Mouse (Mus musculus) intestine, embryonic 15.5 days (tissue): ENCODE results near the gene Fam120a. TPM values are rescaled to one million over a fixed set of nuclear protein-coding genes. Genes with fewer than 3 reads are reported as not detected.

Source experiments
- ATAC-seq: fragments of 200-750 bp; cut with Nextera tagmentation; 2 replicates; pipeline ENCODE4 v1.8.0; 2017; ENCODE audit warnings: moderate TSS enrichment, moderate library complexity
- H3K27ac ChIP-seq: fragments of 300-500 bp; sonication (generic); 2 replicates; pipeline ENCODE4 v1.5.1; 2015; ENCODE audit warnings: mild to moderate bottlenecking, inconsistent platforms
- H3K27me3 ChIP-seq: fragments of 300-500 bp; sonication (generic); replicated peaks from 2 replicates; pipeline ENCODE4 v1.6.1; 2015; ENCODE audit warnings: inconsistent platforms
- H3K36me3 ChIP-seq: fragments of 300-500 bp; sonication (generic); 2 replicates; pipeline ENCODE4 v1.6.1; 2015; ENCODE audit warnings: inconsistent platforms
- H3K4me1 ChIP-seq: fragments of 300-500 bp; sonication (generic); replicated peaks from 2 replicates; pipeline ENCODE4 v1.6.1; 2015; ENCODE audit warnings: inconsistent platforms
- H3K4me2 ChIP-seq: fragments of 300-500 bp; sonication (generic); replicated peaks from 2 replicates; pipeline ENCODE4 v1.6.1; 2015; ENCODE audit warnings: mild to moderate bottlenecking, inconsistent platforms
- H3K4me3 ChIP-seq: fragments of 300-500 bp; sonication (generic); replicated peaks from 2 replicates; pipeline ENCODE4 v1.5.1; 2015; ENCODE audit warnings: inconsistent platforms
- H3K9ac ChIP-seq: fragments of 300-500 bp; sonication (generic); 2 replicates; pipeline ENCODE4 v1.6.1; 2015; ENCODE audit warnings: inconsistent platforms
- H3K9me3 ChIP-seq: fragments of 300-500 bp; sonication (generic); 2 replicates; pipeline ENCODE4 v1.6.1; 2016; ENCODE audit warnings: inconsistent platforms
- WGBS: fragments of 180-500 bp; shearing (Covaris S2); methylation state at CpG from one replicate; pipeline ENCODE4 v1.1.7; 2015; 5-methylcytosine and 5-hydroxymethylcytosine counted together
- polyA plus RNA-seq: library from polyadenylated mRNA; unstranded; fragments of >200 nt; fragmentation: Nextera tagmentation; extraction: Ambion mirVana; gene quantifications from 2 replicates; pipeline ENCODE4 v1.2.1, GENCODE M21; 2015

Fam120a gene
- polyA plus RNA-seq, 1 experiment from 2014 or later = 30.7 TPM

DNA sequence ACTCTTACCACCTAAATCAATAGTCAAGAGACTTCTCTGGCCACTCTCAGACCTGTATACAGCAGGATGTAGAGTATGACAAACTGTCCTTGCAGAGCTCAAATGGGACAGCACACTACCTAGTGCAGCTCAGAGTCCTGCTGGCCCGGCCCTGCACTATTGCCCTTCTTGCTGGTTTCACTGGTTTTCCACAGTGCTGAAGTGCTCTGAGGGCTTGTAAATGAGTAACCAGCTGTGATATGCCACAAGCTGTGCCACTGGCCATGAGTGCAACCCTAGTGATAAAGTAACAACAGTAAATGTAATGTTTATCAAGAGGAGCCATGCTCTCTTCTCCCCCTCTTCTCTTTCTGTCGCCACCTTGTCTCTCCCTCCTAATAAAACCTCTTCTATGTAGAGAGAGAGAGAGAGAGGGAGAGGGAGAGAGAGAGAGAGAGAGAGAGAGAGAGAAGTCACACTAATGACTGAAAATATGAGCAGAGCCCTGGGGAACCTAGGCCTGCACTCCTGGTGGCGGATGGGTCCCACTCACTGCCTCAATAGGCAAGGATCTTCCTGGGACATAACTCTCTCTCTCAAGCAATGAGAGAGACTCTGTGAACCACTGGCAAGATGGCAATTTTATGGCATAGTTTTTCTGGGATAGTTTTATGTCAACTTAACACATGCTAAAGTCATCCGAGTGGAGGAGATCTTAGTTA is 77.4 kb downstream of the Fam120a start:
- 72% methylated on average over 3 of the region's 4 CpGs for WGBS
- H3K27me3 ChIP-seq = no peaks in the 10 kb centered on the region
- no peaks in the 10 kb centered on the region for H3K9me3 ChIP-seq
- H3K4me1 ChIP-seq = 0 out of 2 replicates have a peak, but pooled peaks cover 3% of the 10 kb centered on the region
- no peak overlapping the region for H3K9ac ChIP-seq
- H3K4me3 ChIP-seq = no peak overlapping the region
- peak overlapping the region; percentile 37 for H3K27ac ChIP-seq
- peak; percentile 96 for ATAC-seq
- peaks cover 35% of the 10 kb centered on the region for H3K36me3 ChIP-seq
- no peak overlapping the region for H3K4me2 ChIP-seq

DNA sequence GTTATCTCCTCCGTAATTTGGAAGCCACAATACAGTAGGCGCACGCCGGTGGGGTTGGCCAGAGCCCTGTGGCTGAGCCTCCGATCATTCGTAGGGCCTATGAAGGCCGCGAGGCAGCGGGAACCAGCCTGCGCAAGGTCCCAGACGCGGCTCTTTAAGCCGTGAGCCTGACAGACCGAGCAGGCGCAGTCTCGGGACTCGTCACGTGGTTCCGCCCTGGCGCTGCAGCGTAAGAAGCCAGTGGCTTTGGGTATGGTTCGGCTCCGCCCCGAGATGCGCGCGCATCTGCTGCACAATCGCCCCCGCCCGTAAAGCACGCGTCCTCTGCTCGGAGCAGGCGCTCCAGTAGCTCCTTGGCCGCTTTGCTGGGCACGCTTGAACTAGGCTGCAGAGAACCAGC is 89.3 kb downstream of the Fam120a start:
- peak overlapping the region; percentile 29 for H3K4me3 ChIP-seq
- H3K4me2 ChIP-seq = peak overlapping the region; percentile 64
- H3K9ac ChIP-seq = peak overlapping the region; percentile 52
- WGBS = under 1% methylated on average over 36 of the region's 36 CpGs
- H3K36me3 ChIP-seq = peaks cover 13% of the 10 kb centered on the region
- peak overlapping the region; percentile 71 for H3K27ac ChIP-seq
- 0 out of 2 replicates have a peak, but pooled peaks cover 6% of the 10 kb centered on the region for H3K4me1 ChIP-seq
- H3K9me3 ChIP-seq = no peaks in the 10 kb centered on the region
- H3K27me3 ChIP-seq = no peaks in the 10 kb centered on the region
- ATAC-seq = peak; percentile 100

DNA sequence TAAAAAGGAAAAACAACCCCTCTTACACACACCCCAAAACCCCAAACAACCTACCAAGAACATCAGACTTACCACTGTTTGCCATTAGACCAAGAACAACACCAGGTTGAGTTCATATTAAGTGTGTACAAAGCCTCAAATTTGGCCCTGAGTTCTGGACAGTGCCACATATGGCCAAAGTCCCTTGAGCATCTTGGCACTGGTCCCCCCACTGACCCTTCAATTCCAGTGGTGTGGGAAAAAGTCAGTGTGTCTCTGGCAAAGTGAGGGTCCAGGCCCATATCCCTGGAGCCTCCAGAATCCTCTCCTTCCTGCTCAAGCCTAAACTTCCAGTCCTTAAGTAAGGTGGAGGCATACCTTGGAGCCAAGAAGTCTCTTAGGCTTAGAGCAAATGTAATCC is 90.0 kb downstream of the Fam120a start:
- H3K9ac ChIP-seq = peak overlapping the region; percentile 52
- H3K9me3 ChIP-seq = no peaks in the 10 kb centered on the region
- H3K4me3 ChIP-seq = no peak overlapping the region; the same call in 1 of the 2 replicates
- no peak overlapping the region for H3K27ac ChIP-seq
- peaks cover 13% of the 10 kb centered on the region for H3K36me3 ChIP-seq
- H3K27me3 ChIP-seq = no peaks in the 10 kb centered on the region
- 0 out of 2 replicates have a peak, but pooled peaks cover 6% of the 10 kb centered on the region for H3K4me1 ChIP-seq
- no peak for ATAC-seq
- H3K4me2 ChIP-seq = peak overlapping the region; percentile 64

DNA sequence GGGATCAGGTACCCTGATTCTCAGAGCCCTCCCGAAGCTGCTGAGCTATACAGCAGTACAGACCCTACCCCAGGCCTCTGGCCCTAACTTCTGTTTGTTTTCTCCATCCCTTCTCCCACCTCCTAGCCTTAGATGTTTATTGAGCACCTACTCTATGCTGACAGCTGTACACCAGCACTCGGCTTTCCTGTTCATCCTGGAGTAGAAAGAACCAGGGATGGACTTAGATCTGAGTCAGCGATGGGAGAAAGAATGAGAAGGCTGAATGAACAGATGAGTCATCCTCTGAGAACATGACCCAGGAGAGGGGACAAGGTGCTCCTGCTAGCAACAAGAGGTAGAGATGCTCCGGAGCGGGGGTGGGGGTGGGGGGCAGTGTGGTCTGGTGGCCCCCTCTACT is 95.1 kb downstream of the Fam120a start:
- no peak for ATAC-seq
- Histone ChIP-seq H3K36me3 (no peaks in the 10 kb centered on the region), H3K4me3 (no peak overlapping the region), H3K27ac (no peak overlapping the region), H3K27me3 (no peaks in the 10 kb centered on the region), H3K9ac (no peak overlapping the region), H3K9me3 (no peaks in the 10 kb centered on the region), H3K4me2 (no peak overlapping the region), H3K4me1 (peaks cover 27% of the 10 kb centered on the region)
- WGBS = 71% methylated on average over 5 of the region's 5 CpGs

DNA sequence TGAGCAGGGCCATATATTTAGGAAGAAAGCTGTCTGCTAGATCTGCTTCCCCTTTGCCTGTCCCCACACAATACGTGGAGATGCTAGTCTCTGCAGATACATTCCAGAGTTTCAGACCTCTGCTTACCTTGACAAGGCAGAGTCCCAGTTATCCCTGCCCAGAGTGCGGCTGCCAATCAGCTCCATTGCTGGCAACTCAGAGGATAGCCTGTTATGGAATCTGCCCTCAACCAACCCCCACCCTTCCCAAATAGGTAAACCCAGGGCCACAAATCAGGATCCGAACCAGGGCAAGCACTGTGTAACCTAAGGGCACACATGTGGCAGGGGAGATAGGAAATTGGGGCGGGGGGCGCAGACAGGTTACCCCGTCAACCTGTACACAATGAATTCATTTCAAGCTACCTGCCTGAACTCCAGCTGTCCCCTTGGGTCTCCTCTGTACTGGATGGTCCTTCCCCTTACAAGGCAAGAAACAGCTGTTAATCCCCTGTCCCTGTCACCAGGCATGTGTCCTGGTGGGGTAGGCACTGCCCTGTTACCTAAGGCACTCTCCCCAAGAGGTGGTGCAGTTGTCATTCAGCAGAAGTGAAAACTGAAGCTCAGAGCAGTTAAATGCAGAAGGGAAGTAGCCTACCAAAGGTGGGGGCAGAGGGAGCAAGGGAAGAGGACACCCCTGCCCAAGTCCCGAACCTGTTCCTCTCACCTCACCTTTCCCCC is 95.8 kb downstream of the Fam120a start:
- 0 out of 2 replicates have a peak, but pooled peaks have one; percentile 8 for ATAC-seq
- 53% methylated on average over 7 of the region's 7 CpGs for WGBS
- H3K27ac ChIP-seq = no peak overlapping the region
- peak overlapping the region; percentile 99; the same call in 1 of the 2 replicates for H3K9ac ChIP-seq
- H3K4me2 ChIP-seq = peak overlapping the region; percentile 87
- H3K4me1 ChIP-seq = peaks cover 30% of the 10 kb centered on the region
- no peaks in the 10 kb centered on the region for H3K27me3 ChIP-seq
- no peaks in the 10 kb centered on the region for H3K36me3 ChIP-seq
- no peaks in the 10 kb centered on the region for H3K9me3 ChIP-seq
- H3K4me3 ChIP-seq = peak overlapping the region; percentile 90

DNA sequence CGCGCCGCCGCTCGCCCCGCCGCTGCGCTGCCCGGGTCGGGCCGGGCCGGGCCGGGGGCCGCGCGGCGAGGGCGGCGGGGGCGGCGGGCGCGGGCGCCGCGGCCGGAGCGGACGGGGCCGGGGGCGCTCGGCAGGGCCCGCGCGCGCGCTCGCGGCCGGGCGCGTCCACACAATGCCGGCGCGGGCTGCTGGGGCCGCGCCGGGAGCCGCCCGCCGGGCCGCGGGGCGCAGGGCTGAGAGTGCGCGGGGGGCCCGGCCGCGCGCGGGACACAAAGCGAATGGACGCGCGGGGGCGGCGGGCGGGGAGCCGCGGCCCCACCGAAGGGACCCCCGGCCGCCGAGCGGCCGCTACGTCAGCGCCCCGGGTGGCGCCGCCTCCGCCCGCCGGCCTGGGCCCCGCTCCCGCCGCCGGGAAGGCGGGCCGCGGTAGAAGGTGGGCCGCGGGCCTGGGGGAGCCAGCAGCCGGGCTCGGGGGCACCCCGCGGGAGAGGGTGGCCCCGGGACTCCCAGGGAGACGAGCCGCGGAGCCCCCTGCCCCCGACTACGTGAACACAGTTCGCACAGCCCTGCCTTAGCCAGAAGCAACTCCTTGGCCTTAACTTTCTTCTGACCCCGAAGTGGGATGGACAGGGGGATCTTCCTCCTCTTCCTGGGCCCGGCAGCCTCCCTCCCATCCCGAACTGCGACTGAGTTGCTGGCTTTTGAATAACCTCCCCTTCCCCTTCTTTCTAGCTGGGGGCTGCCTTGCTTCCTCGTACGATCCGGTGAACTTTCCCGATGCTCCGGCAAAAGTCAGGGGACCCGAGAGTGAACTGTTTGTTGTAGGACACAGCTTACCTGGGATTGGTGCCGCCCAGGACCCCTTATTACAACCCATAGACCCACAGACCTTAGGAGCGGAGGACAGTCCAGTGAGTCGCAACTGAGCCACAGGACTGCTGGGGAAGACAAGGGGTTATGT is 96.8 kb downstream of the Fam120a start, which contains the start of gene Phf2:
Phf2 (minus strand) TSS at position 349 of the 961 bp plus-strand sequence.
- Histone ChIP-seq H3K27ac (peak within 1 kb of the TSS; percentile 95), H3K4me1 (peaks cover 30% of the 10 kb centered on the region), H3K4me3 (peak within 1 kb of the TSS; percentile 90), H3K36me3 (no peaks in the 10 kb centered on the region), H3K9ac (peak within 1 kb of the TSS; percentile 99), H3K27me3 (no peaks in the 10 kb centered on the region), H3K9me3 (no peaks in the 10 kb centered on the region), H3K4me2 (peak within 1 kb of the TSS; percentile 87)
- peak; percentile 61 for ATAC-seq
- WGBS = under 1% methylated on average over 89 of the region's 117 CpGs

DNA sequence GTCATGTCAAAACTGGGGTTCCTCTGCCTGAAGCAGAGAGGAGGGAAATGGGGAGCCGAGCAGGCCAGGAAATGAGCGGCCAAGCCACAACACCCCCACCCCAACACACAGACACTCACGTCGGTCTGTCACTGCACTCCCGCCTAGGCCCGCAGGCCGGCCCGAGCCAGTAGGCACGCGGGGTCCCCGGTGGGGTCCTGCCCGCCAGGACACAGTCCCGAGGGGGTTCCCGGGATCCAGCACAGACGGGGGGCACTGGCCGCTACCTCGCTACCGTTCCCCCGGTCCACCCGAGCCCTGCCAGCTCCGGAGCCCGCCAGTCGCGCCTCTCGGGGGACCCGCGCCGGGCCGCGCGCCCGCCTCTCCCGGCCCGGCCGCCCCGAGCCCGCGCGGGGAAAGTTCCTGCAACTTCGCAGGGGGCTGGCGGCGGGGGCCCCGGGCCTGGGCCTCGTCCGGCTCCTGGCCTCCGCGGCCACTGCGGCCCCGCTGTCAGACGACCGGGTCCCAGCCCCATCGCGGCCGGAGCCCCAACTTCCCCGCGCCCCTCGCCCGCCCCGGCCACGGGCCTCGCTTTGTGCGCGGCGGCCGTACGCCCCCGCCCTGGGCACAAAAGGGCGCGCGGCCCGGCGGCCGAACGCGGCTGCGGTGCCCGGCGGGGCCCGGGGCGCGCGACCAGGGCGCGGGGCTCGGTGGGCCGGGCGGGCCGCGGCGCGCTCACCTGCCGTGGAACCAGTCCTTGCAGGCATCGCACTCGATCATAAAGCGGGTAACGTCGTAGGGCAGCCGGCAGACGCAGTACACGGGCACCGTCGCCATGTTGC is 97.7 kb downstream of the Fam120a start:
- Histone ChIP-seq H3K27ac (peak overlapping the region; percentile 95), H3K4me3 (peak overlapping the region; percentile 90), H3K27me3 (no peaks in the 10 kb centered on the region), H3K9ac (peak overlapping the region; percentile 99), H3K4me2 (peak overlapping the region; percentile 83), H3K9me3 (no peaks in the 10 kb centered on the region), H3K36me3 (no peaks in the 10 kb centered on the region), H3K4me1 (peaks cover 35% of the 10 kb centered on the region)
- WGBS = under 1% methylated on average over 72 of the region's 102 CpGs
- peak; percentile 41 for ATAC-seq

DNA sequence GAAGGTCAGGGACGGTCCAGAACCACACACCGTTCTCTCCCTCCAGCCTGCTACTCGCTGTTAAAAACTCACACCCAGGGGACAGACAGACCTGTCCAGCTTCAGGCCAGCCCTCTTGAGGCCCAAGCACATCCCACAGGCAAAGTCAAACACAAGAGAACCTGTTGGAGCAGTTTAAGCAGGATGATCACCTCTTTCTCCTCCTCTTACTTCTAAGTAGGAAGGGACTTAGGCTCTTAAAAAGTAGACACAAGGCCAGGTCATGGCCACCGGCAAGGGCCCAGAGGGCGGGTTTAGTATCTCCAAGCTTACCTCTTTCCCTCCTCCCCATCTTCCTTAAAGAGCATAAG is 98.2 kb downstream of the Fam120a start:
- Histone ChIP-seq H3K27me3 (no peaks in the 10 kb centered on the region), H3K4me3 (peak overlapping the region; percentile 90), H3K9ac (peak overlapping the region; percentile 99), H3K4me1 (peaks cover 35% of the 10 kb centered on the region), H3K4me2 (peak overlapping the region; percentile 83), H3K36me3 (no peaks in the 10 kb centered on the region), H3K27ac (peak overlapping the region; percentile 95), H3K9me3 (no peaks in the 10 kb centered on the region)
- peak; percentile 42 for ATAC-seq
- 12% methylated on average over 5 of the region's 5 CpGs for WGBS

DNA sequence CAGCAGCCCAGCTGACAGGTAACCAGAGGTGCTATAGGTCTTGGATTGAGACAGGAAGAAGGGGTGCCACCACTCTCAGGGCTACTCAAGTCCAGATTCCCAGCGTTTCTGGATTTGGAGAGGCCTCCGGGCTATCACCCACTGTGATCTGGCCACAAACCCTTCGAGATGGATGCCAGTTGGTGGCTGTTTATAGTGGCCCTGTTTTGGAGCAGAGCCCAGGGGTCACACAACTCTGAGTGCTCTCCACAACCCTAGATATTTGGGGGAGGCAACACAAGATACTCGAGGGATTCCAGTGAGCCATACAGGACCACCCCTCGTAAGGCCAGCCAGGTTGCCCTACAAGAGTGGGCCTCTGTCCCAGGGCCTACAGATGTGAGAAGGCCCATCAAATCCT is 98.7 kb downstream of the Fam120a start:
- Histone ChIP-seq H3K4me2 (peak overlapping the region; percentile 83), H3K9ac (peak overlapping the region; percentile 99), H3K4me3 (peak overlapping the region; percentile 90), H3K4me1 (peaks cover 35% of the 10 kb centered on the region), H3K27me3 (no peaks in the 10 kb centered on the region), H3K9me3 (no peaks in the 10 kb centered on the region), H3K36me3 (no peaks in the 10 kb centered on the region), H3K27ac (peak overlapping the region; percentile 95)
- ATAC-seq = 0 out of 2 replicates have a peak, but pooled peaks have one; percentile 6
- WGBS = 15% methylated on average over 5 of the region's 5 CpGs

DNA sequence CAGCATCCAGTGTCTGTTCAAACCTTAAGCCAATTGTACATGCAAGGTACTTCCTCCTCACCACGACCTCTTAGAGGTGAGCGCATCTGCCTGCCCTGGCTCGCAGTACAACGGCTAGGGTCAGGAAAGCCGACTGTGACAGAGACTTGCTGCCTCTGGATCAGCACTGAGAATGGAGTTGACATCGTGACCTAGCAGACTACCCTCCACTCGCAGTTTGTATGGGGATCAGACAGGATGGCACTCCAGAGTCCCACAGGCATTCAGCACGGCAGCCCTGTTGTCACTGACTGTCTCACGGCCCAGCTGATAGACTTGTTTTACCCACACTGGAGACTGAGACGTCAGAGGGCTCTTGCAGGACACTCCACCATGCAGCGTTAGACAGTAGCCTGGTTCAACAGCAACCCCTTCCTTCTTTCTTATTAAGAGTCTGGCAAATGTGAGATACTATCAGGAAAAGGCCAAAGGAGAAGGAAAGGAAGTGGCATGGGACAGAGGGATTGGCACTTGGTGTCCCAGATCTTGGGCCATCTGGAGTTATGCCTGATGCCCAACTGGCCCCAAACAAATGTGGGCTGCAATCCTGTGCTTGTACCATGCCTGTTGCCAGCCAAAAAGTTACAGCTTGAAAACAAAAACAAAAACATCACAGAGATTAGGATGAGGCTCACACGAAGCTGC is 103.0 kb downstream of the Fam120a start:
- no peak overlapping the region for H3K4me3 ChIP-seq
- H3K27ac ChIP-seq = no peak overlapping the region
- peaks cover 36% of the 10 kb centered on the region for H3K4me1 ChIP-seq
- H3K27me3 ChIP-seq = no peaks in the 10 kb centered on the region
- H3K36me3 ChIP-seq = no peaks in the 10 kb centered on the region
- WGBS = 69% methylated on average over 12 of the region's 12 CpGs
- H3K9ac ChIP-seq = no peak overlapping the region
- H3K4me2 ChIP-seq = no peak overlapping the region
- ATAC-seq = no peak
- no peaks in the 10 kb centered on the region for H3K9me3 ChIP-seq

DNA sequence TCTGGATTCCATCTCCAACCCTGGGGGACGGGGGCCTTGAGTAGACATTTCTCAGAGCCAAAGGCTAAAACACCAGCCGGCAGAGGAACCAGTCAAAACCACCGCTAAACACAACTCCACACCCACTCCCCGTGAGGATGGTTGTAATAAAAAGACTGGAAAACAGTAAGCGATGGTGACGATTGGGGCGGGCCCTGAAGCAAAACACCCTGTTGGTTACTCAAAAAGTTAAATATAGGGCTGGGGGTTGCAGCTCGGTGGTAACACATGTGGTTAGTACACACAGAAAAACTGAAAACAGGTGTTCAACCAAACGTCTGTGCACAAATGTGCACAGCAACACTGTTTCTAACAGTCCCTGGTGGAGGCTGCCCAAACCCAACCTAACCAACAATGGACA is 104.3 kb downstream of the Fam120a start:
- H3K9me3 ChIP-seq = no peaks in the 10 kb centered on the region
- H3K36me3 ChIP-seq = no peaks in the 10 kb centered on the region
- no peak overlapping the region for H3K27ac ChIP-seq
- no peak overlapping the region for H3K4me2 ChIP-seq
- no peak overlapping the region for H3K9ac ChIP-seq
- no peak for ATAC-seq
- WGBS = 51% methylated on average over 9 of the region's 9 CpGs
- H3K27me3 ChIP-seq = no peaks in the 10 kb centered on the region
- H3K4me3 ChIP-seq = no peak overlapping the region
- H3K4me1 ChIP-seq = peaks cover 38% of the 10 kb centered on the region
